Mouse (Mus musculus) hindbrain, embryonic 12.5 days (tissue): ENCODE results near the gene Ascl1. TPM values are rescaled to one million over a fixed set of nuclear protein-coding genes. Genes with fewer than 3 reads are reported as not detected.

Source experiments
- ATAC-seq: fragments of 200-750 bp; cut with Nextera tagmentation; 2 replicates; pipeline ENCODE4 v1.8.0; 2017; ENCODE audit warnings: moderate TSS enrichment; ENCODE audit not compliant: low FRiP score
- H3K27ac ChIP-seq: fragments of 300-500 bp; sonication (generic); 2 replicates; pipeline ENCODE4 v1.5.1; 2016; ENCODE audit warnings: mild to moderate bottlenecking
- H3K27me3 ChIP-seq: fragments of 300-500 bp; sonication (generic); 2 replicates; pipeline ENCODE4 v1.6.1; 2016; ENCODE audit warnings: mild to moderate bottlenecking
- H3K36me3 ChIP-seq: fragments of 300-500 bp; sonication (generic); 2 replicates; pipeline ENCODE4 v1.6.1; 2016; ENCODE audit warnings: mild to moderate bottlenecking
- H3K4me1 ChIP-seq: fragments of 300-500 bp; sonication (generic); 2 replicates; pipeline ENCODE4 v1.6.1; 2016
- H3K4me2 ChIP-seq: fragments of 300-500 bp; sonication (generic); replicated peaks from 2 replicates; pipeline ENCODE4 v1.6.1; 2016; ENCODE audit warnings: mild to moderate bottlenecking
- H3K4me3 ChIP-seq: fragments of 300-500 bp; sonication (generic); 2 replicates; pipeline ENCODE4 v1.5.1; 2016; ENCODE audit warnings: mild to moderate bottlenecking
- H3K9ac ChIP-seq: fragments of 300-500 bp; sonication (generic); 2 replicates; pipeline ENCODE4 v1.6.1; 2016; ENCODE audit warnings: mild to moderate bottlenecking, moderate library complexity
- H3K9me3 ChIP-seq: fragments of 300-500 bp; sonication (generic); replicated peaks from 2 replicates; pipeline ENCODE4 v1.6.1; 2016; ENCODE audit warnings: mild to moderate bottlenecking
- WGBS: fragments of 180-500 bp; shearing (Covaris S2); methylation state at CpG from one replicate; pipeline ENCODE4 v1.1.7; 2016; 5-methylcytosine and 5-hydroxymethylcytosine counted together
- polyA plus RNA-seq: library from polyadenylated mRNA; unstranded; fragments of >200 nt; fragmentation: Nextera tagmentation; extraction: Ambion mirVana; gene quantifications from 2 replicates; pipeline ENCODE4 v1.2.1, GENCODE M21; 2016

Gene Ascl1
- polyA plus RNA-seq, 1 experiment from 2014 or later = 46.1 TPM

GRCm38 (mm10) chr10:87494596-87494995 is 1.1 kb upstream of the Ascl1 start:
- WGBS = under 1% methylated on average over 16 of the region's 18 CpGs
- Histone ChIP-seq H3K9me3 (no peaks in the 10 kb centered on the region), H3K36me3 (no peaks in the 10 kb centered on the region), H3K4me1 (peaks cover 38% of the 10 kb centered on the region), H3K9ac (peak overlapping the region; percentile 86), H3K4me3 (peak overlapping the region; percentile 70), H3K27ac (peak overlapping the region; percentile 95), H3K27me3 (peaks cover 57% of the 10 kb centered on the region), H3K4me2 (peak overlapping the region; percentile 73)
- peak; percentile 39; the same call in 1 of the 2 replicates for ATAC-seq

GRCm38 (mm10) chr10:87494176-87494575 is 716 bp upstream of the Ascl1 start:
- no peaks in the 10 kb centered on the region for H3K36me3 ChIP-seq
- WGBS = 0% methylated on average over 4 of the region's 4 CpGs
- ATAC-seq = peak; percentile 23; the same call in 1 of the 2 replicates
- H3K27me3 ChIP-seq = peaks cover 53% of the 10 kb centered on the region
- peak overlapping the region; percentile 70 for H3K4me3 ChIP-seq
- peak overlapping the region; percentile 73 for H3K4me2 ChIP-seq
- no peaks in the 10 kb centered on the region for H3K9me3 ChIP-seq
- peak overlapping the region; percentile 95 for H3K27ac ChIP-seq
- H3K4me1 ChIP-seq = peaks cover 42% of the 10 kb centered on the region
- peak overlapping the region; percentile 86 for H3K9ac ChIP-seq

GRCm38 (mm10) chr10:87492661-87493551 is 554 bp downstream of the Ascl1 start:
- H3K36me3 ChIP-seq = no peaks in the 10 kb centered on the region
- peak overlapping the region; percentile 70 for H3K4me3 ChIP-seq
- peaks cover 44% of the 10 kb centered on the region for H3K27me3 ChIP-seq
- peaks cover 52% of the 10 kb centered on the region for H3K4me1 ChIP-seq
- H3K9ac ChIP-seq = peak overlapping the region; percentile 86
- H3K9me3 ChIP-seq = no peaks in the 10 kb centered on the region
- peak overlapping the region; percentile 73 for H3K4me2 ChIP-seq
- ATAC-seq = peak; percentile 9
- peak overlapping the region; percentile 95 for H3K27ac ChIP-seq
- WGBS = under 1% methylated on average over 58 of the region's 90 CpGs

- H3K9me3 ChIP-seq = no peaks in the 10 kb centered on the region
- no peak for ATAC-seq
- H3K36me3 ChIP-seq = no peaks in the 10 kb centered on the region
- peak overlapping the region; percentile 73 for H3K4me2 ChIP-seq
- H3K27me3 ChIP-seq = peaks cover 48% of the 10 kb centered on the region
- H3K9ac ChIP-seq = peak overlapping the region; percentile 86
- H3K4me1 ChIP-seq = peaks cover 56% of the 10 kb centered on the region
- under 1% methylated on average over 26 of the region's 26 CpGs for WGBS
- H3K4me3 ChIP-seq = peak overlapping the region; percentile 70
- H3K27ac ChIP-seq = peak overlapping the region; percentile 95
Measured at GRCm38 (mm10) chr10:87492332-87492660, 1.2 kb downstream of the Ascl1 start.

- Histone ChIP-seq H3K4me2 (peak overlapping the region; percentile 73), H3K4me3 (peak overlapping the region; percentile 70), H3K27ac (peak overlapping the region; percentile 95), H3K9me3 (no peaks in the 10 kb centered on the region), H3K4me1 (peaks cover 60% of the 10 kb centered on the region), H3K36me3 (no peaks in the 10 kb centered on the region), H3K27me3 (peaks cover 48% of the 10 kb centered on the region), H3K9ac (peak overlapping the region; percentile 86)
- WGBS = under 1% methylated on average over 11 of the region's 11 CpGs
- no peak for ATAC-seq
Measured at GRCm38 (mm10) chr10:87491485-87492040, 1.9 kb downstream of the Ascl1 start.

GRCm38 (mm10) chr10:87490328-87490727 is 3.1 kb downstream of the Ascl1 start:
- 0% methylated on average over 2 of the region's 2 CpGs for WGBS
- peak overlapping the region; percentile 16 for H3K4me3 ChIP-seq
- H3K4me2 ChIP-seq = peak overlapping the region; percentile 73
- no peaks in the 10 kb centered on the region for H3K36me3 ChIP-seq
- H3K9me3 ChIP-seq = no peaks in the 10 kb centered on the region
- no peak for ATAC-seq
- H3K27ac ChIP-seq = peak overlapping the region; percentile 91
- no peak overlapping the region for H3K9ac ChIP-seq
- H3K4me1 ChIP-seq = peaks cover 72% of the 10 kb centered on the region
- peaks cover 42% of the 10 kb centered on the region for H3K27me3 ChIP-seq

- 1% methylated on average over 18 of the region's 18 CpGs for WGBS
- peak overlapping the region; percentile 91 for H3K27ac ChIP-seq
- 0 out of 2 replicates have a peak overlapping the region, but pooled peaks have one; percentile 7 for H3K4me3 ChIP-seq
- no peaks in the 10 kb centered on the region for H3K36me3 ChIP-seq
- peaks cover 70% of the 10 kb centered on the region for H3K4me1 ChIP-seq
- peak; percentile 12 for ATAC-seq
- peak overlapping the region; percentile 43 for H3K4me2 ChIP-seq
- H3K27me3 ChIP-seq = peaks cover 35% of the 10 kb centered on the region
- H3K9ac ChIP-seq = peak overlapping the region; percentile 45
- H3K9me3 ChIP-seq = no peaks in the 10 kb centered on the region
Measured at GRCm38 (mm10) chr10:87489246-87490009, 4.0 kb downstream of the Ascl1 start.

- ATAC-seq = peak; percentile 78
- H3K27ac ChIP-seq = peak overlapping the region; percentile 91
- H3K4me2 ChIP-seq = peak overlapping the region; percentile 43
- H3K4me3 ChIP-seq = peak overlapping the region; percentile 18; the same call in 1 of the 2 replicates
- under 1% methylated on average over 16 of the region's 16 CpGs for WGBS
- no peaks in the 10 kb centered on the region for H3K36me3 ChIP-seq
- H3K9ac ChIP-seq = peak overlapping the region; percentile 45; the same call in 1 of the 2 replicates
- peaks cover 63% of the 10 kb centered on the region for H3K4me1 ChIP-seq
- H3K27me3 ChIP-seq = peaks cover 29% of the 10 kb centered on the region
- H3K9me3 ChIP-seq = no peaks in the 10 kb centered on the region
Measured at GRCm38 (mm10) chr10:87488429-87489145, 4.9 kb downstream of the Ascl1 start.

GRCm38 (mm10) chr10:87485721-87486620 is 7.5 kb downstream of the Ascl1 start:
- H3K4me1 ChIP-seq = peaks cover 51% of the 10 kb centered on the region
- peak overlapping the region; percentile 77 for H3K4me2 ChIP-seq
- WGBS = 1% methylated on average over 33 of the region's 33 CpGs
- peak overlapping the region; percentile 56; the same call in 1 of the 2 replicates for H3K9ac ChIP-seq
- peak overlapping the region; percentile 34 for H3K4me3 ChIP-seq
- no peaks in the 10 kb centered on the region for H3K9me3 ChIP-seq
- peaks cover 25% of the 10 kb centered on the region for H3K27me3 ChIP-seq
- peak overlapping the region; percentile 66; the same call in 1 of the 2 replicates for H3K27ac ChIP-seq
- peak; percentile 55 for ATAC-seq
- H3K36me3 ChIP-seq = no peaks in the 10 kb centered on the region

GRCm38 (mm10) chr10:87484831-87485720 is 8.4 kb downstream of the Ascl1 start:
- H3K4me3 ChIP-seq = peak overlapping the region; percentile 34
- WGBS = under 1% methylated on average over 17 of the region's 17 CpGs
- H3K36me3 ChIP-seq = no peaks in the 10 kb centered on the region
- no peaks in the 10 kb centered on the region for H3K9me3 ChIP-seq
- H3K9ac ChIP-seq = 0 out of 2 replicates have a peak overlapping the region, but pooled peaks have one; percentile 56
- peaks cover 43% of the 10 kb centered on the region for H3K4me1 ChIP-seq
- ATAC-seq = peak; percentile 47
- H3K27ac ChIP-seq = peak overlapping the region; percentile 45
- peak overlapping the region; percentile 77 for H3K4me2 ChIP-seq
- peaks cover 21% of the 10 kb centered on the region for H3K27me3 ChIP-seq
